Mouse (Mus musculus) MEL (cell line): ENCODE results near the gene Wars2. TPM values are rescaled to one million over a fixed set of nuclear protein-coding genes. Genes with fewer than 3 reads are reported as not detected.

Source experiments
- DNase-seq: peaks from one replicate; pipeline ENCODE4 v3.0.0; 2011; ENCODE audit warnings: low read depth, low spot score
- H3K27ac ChIP-seq: 2 replicates; pipeline ENCODE4 v1.5.1; 2012; ENCODE audit warnings: low read depth, mild to moderate bottlenecking, control low read depth, low read length, moderate library complexity; ENCODE audit not compliant: control insufficient read depth
- H3K27me3 ChIP-seq, 2 experiments: fragments of 150-350 bp in 1 of 2; sonication (generic) in 1 of 2; 2 replicates each; pipeline ENCODE4 v1.6.1; 2012; ENCODE audit warnings: low read length in 2 of 2, mild to moderate bottlenecking in 2 of 2, improper control_type of control experiment in 1 of 2, moderate library complexity in 1 of 2; ENCODE audit not compliant: insufficient read depth in 2 of 2, control insufficient read depth in 1 of 2
- H3K36me3 ChIP-seq, 2 experiments: 2 replicates each; pipeline ENCODE4 v1.6.1; 2012 to 2014; ENCODE audit warnings: low read length in 2 of 2, improper control_type of control experiment in 1 of 2, inconsistent platforms in 1 of 2, mild to moderate bottlenecking in 1 of 2; ENCODE audit not compliant: insufficient read depth in 2 of 2, control insufficient read depth in 1 of 2
- H3K4me1 ChIP-seq, 2 experiments: fragments of 150-350 bp in 1 of 2; sonication (generic) in 1 of 2; 2 replicates each; pipeline ENCODE4 v1.6.1; 2012; ENCODE audit warnings: low read length in 2 of 2, improper control_type of control experiment in 1 of 2, mild to moderate bottlenecking in 1 of 2; ENCODE audit not compliant: insufficient read depth in 2 of 2, control insufficient read depth in 1 of 2
- H3K4me3 ChIP-seq, 2 experiments: fragments of 150-350 bp in 1 of 2; sonication (generic) in 1 of 2; 2 replicates each; pipeline ENCODE4 v1.5.1; 2012; ENCODE audit warnings: low read depth in 2 of 2, low read length in 2 of 2, mild to moderate bottlenecking in 2 of 2, moderate library complexity in 2 of 2, control low read depth in 1 of 2, improper control_type of control experiment in 1 of 2; ENCODE audit not compliant: control insufficient read depth in 1 of 2, insufficient read depth in 1 of 2
- H3K79me2 ChIP-seq: 2 replicates; pipeline ENCODE4 v1.6.1; 2012; ENCODE audit warnings: mild to moderate bottlenecking, low read length, moderate library complexity; ENCODE audit not compliant: control insufficient read depth, poor library complexity, insufficient read depth
- H3K9ac ChIP-seq: 2 replicates; pipeline ENCODE4 v1.6.1; 2012; ENCODE audit warnings: low read depth, mild to moderate bottlenecking, control low read depth, low read length, moderate library complexity; ENCODE audit not compliant: control insufficient read depth, poor library complexity, severe bottlenecking
- H3K9me3 ChIP-seq: fragments of 150-350 bp; sonication (generic); replicated peaks from 2 replicates; pipeline ENCODE4 v1.6.1; 2012; ENCODE audit warnings: mild to moderate bottlenecking, low read length, improper control_type of control experiment, moderate library complexity; ENCODE audit not compliant: insufficient read depth
- CHD1 ChIP-seq: IDR thresholded peaks from 2 replicates; pipeline ENCODE4 v1.6.1; 2012; ENCODE audit warnings: low read depth, mild to moderate bottlenecking, inconsistent platforms, low read length, improper control_type of control experiment
- CTCF ChIP-seq, 3 experiments: IDR thresholded peaks in 2 of 3; conservative IDR thresholded peaks in 1 of 3; 2 replicates each; pipeline ENCODE4 v1.5.1; 2011 to 2012; ENCODE audit warnings: low read length in 3 of 3, low read depth in 2 of 3, mild to moderate bottlenecking in 2 of 3, improper control_type of control experiment in 1 of 3, inconsistent platforms in 1 of 3, mixed read lengths in 1 of 3, moderate library complexity in 1 of 3; ENCODE audit not compliant: control insufficient read depth in 1 of 3, insufficient read depth in 1 of 3, poor library complexity in 1 of 3, severe bottlenecking in 1 of 3
- E2F4 ChIP-seq: IDR thresholded peaks from 2 replicates; pipeline ENCODE4 v1.6.1; 2011; ENCODE audit warnings: low read depth, low read length, improper control_type of control experiment, borderline replicate concordance
- ELF1 ChIP-seq: IDR thresholded peaks from 2 replicates; pipeline ENCODE4 v1.6.1; 2014; ENCODE audit warnings: low read depth, mild to moderate bottlenecking, inconsistent platforms, low read length, improper control_type of control experiment, moderate library complexity
- EP300 ChIP-seq, 2 experiments: IDR thresholded peaks; 2 replicates each; pipeline ENCODE4 v1.6.1; 2011; ENCODE audit warnings: improper control_type of control experiment in 2 of 2, low read length in 2 of 2, low read depth in 1 of 2, mild to moderate bottlenecking in 1 of 2
- GATA1 ChIP-seq: IDR thresholded peaks from 2 replicates; pipeline ENCODE4 v1.6.1; 2011; ENCODE audit warnings: low read depth, low read length, improper control_type of control experiment
- HCFC1 ChIP-seq: IDR thresholded peaks from 2 replicates; pipeline ENCODE4 v1.6.1; 2012; ENCODE audit warnings: low read depth, mild to moderate bottlenecking, inconsistent platforms, low read length, improper control_type of control experiment, moderate library complexity
- JUND ChIP-seq: IDR thresholded peaks from 2 replicates; pipeline ENCODE4 v1.6.1; 2011; ENCODE audit warnings: low read depth, mild to moderate bottlenecking, improper control_type of control experiment, low read length
- KAT2A ChIP-seq: conservative IDR thresholded peaks from 2 replicates; pipeline ENCODE4 v1.6.1; 2012; ENCODE audit warnings: low read depth, low read length, improper control_type of control experiment, inconsistent platforms
- MAFK ChIP-seq: IDR thresholded peaks from 2 replicates; pipeline ENCODE4 v1.6.1; 2011; ENCODE audit warnings: low read depth, mild to moderate bottlenecking, low read length, improper control_type of control experiment, borderline replicate concordance
- MAX ChIP-seq: IDR thresholded peaks from 2 replicates; pipeline ENCODE4 v1.6.1; 2011; ENCODE audit warnings: low read length, improper control_type of control experiment
- MAZ ChIP-seq: IDR thresholded peaks from 2 replicates; pipeline ENCODE4 v1.6.1; 2012; ENCODE audit warnings: low read depth, mild to moderate bottlenecking, inconsistent platforms, low read length, improper control_type of control experiment
- MEF2A ChIP-seq: IDR thresholded peaks from 2 replicates; pipeline ENCODE4 v1.6.1; 2014; ENCODE audit warnings: low read depth, mild to moderate bottlenecking, inconsistent platforms, low read length, improper control_type of control experiment; ENCODE audit not compliant: poor library complexity, insufficient replicate concordance, severe bottlenecking; ENCODE audit errors: extremely low read depth
- MXI1 ChIP-seq: IDR thresholded peaks from 2 replicates; pipeline ENCODE4 v1.6.1; 2011; ENCODE audit warnings: mild to moderate bottlenecking, low read depth, low read length, improper control_type of control experiment
- MYB ChIP-seq: IDR thresholded peaks from 2 replicates; pipeline ENCODE4 v1.6.1; 2011; ENCODE audit warnings: mild to moderate bottlenecking, low read depth, low read length, improper control_type of control experiment
- MYC ChIP-seq: IDR thresholded peaks from 2 replicates; pipeline ENCODE4 v1.6.1; 2011; ENCODE audit warnings: low read depth, mild to moderate bottlenecking, low read length, improper control_type of control experiment, moderate library complexity
- NRF1 ChIP-seq: IDR thresholded peaks from 2 replicates; pipeline ENCODE4 v1.6.1; 2014; ENCODE audit warnings: low read depth, mild to moderate bottlenecking, inconsistent platforms, low read length, improper control_type of control experiment, moderate library complexity; ENCODE audit not compliant: poor library complexity, insufficient read depth, severe bottlenecking
- POLR2A ChIP-seq, 2 experiments: IDR thresholded peaks; 2 replicates each; pipeline ENCODE4 v1.6.1; 2011 to 2012; ENCODE audit warnings: low read length in 2 of 2, mild to moderate bottlenecking in 2 of 2, control low read depth in 1 of 2, improper control_type of control experiment in 1 of 2, low read depth in 1 of 2, moderate library complexity in 1 of 2; ENCODE audit not compliant: control insufficient read depth in 1 of 2, insufficient read depth in 1 of 2, poor library complexity in 1 of 2
- POLR2AphosphoS2 ChIP-seq: IDR thresholded peaks from 2 replicates; pipeline ENCODE4 v1.6.1; 2011; ENCODE audit warnings: low read length, improper control_type of control experiment
- POLR2AphosphoS5 ChIP-seq: IDR thresholded peaks from 2 replicates; pipeline ENCODE4 v1.6.1; 2012; ENCODE audit warnings: low read depth, borderline replicate concordance, mild to moderate bottlenecking, inconsistent platforms, low read length, moderate library complexity, mixed read lengths
- RAD21 ChIP-seq: IDR thresholded peaks from 2 replicates; pipeline ENCODE4 v1.6.1; 2011; ENCODE audit warnings: mild to moderate bottlenecking, low read depth, low read length, improper control_type of control experiment
- RCOR1 ChIP-seq: IDR thresholded peaks from 2 replicates; pipeline ENCODE4 v1.6.1; 2012; ENCODE audit warnings: low read depth, mild to moderate bottlenecking, inconsistent platforms, low read length, improper control_type of control experiment
- SMC3 ChIP-seq: IDR thresholded peaks from 2 replicates; pipeline ENCODE4 v1.6.1; 2011; ENCODE audit warnings: low read depth, low read length, improper control_type of control experiment
- TCF12 ChIP-seq: IDR thresholded peaks from 2 replicates; pipeline ENCODE4 v1.6.1; 2014; ENCODE audit warnings: low read depth, mild to moderate bottlenecking, inconsistent platforms, low read length, improper control_type of control experiment, moderate library complexity
- UBTF ChIP-seq: IDR thresholded peaks from 2 replicates; pipeline ENCODE4 v1.6.1; 2012; ENCODE audit warnings: low read depth, mild to moderate bottlenecking, inconsistent platforms, low read length, improper control_type of control experiment, moderate library complexity, borderline replicate concordance; ENCODE audit not compliant: insufficient read depth
- USF1 ChIP-seq: IDR thresholded peaks from 2 replicates; pipeline ENCODE4 v1.6.1; 2014; ENCODE audit warnings: low read depth, mild to moderate bottlenecking, inconsistent platforms, low read length, improper control_type of control experiment, moderate library complexity
- USF2 ChIP-seq, 2 experiments: IDR thresholded peaks; 2 replicates each; pipeline ENCODE4 v1.6.1; 2011 to 2012; ENCODE audit warnings: improper control_type of control experiment in 2 of 2, low read length in 2 of 2, borderline replicate concordance in 1 of 2, inconsistent platforms in 1 of 2, low read depth in 1 of 2, mild to moderate bottlenecking in 1 of 2; ENCODE audit not compliant: insufficient read depth in 1 of 2
- ZC3H11A ChIP-seq: IDR thresholded peaks from 2 replicates; pipeline ENCODE4 v1.6.1; 2012; ENCODE audit warnings: low read depth, mild to moderate bottlenecking, inconsistent platforms, low read length, improper control_type of control experiment
- ZKSCAN1 ChIP-seq: IDR thresholded peaks from 2 replicates; pipeline ENCODE4 v1.6.1; 2012; ENCODE audit warnings: low read depth, mild to moderate bottlenecking, inconsistent platforms, low read length, improper control_type of control experiment, moderate library complexity
- ZMIZ1 ChIP-seq: IDR thresholded peaks from 2 replicates; pipeline ENCODE4 v1.6.1; 2012; ENCODE audit warnings: low read depth, mild to moderate bottlenecking, inconsistent platforms, low read length, improper control_type of control experiment, moderate library complexity
- ZNF384 ChIP-seq: IDR thresholded peaks from 2 replicates; pipeline ENCODE4 v1.6.1; 2012; ENCODE audit warnings: low read depth, mild to moderate bottlenecking, inconsistent platforms, low read length, improper control_type of control experiment
- polyA plus RNA-seq, 2 experiments: library from polyadenylated mRNA; stranded (reverse) in 1 of 2; unstranded in 1 of 2; fragments of >175 nt in 1 of 2; fragments of >200 nt in 1 of 2; gene quantifications; 2 replicates each; pipeline versions ENCODE4 v1.2.1 to v1.2.4; 2012; ENCODE audit warnings: low replicate concordance in 2 of 2, low read depth in 1 of 2; ENCODE audit not compliant: insufficient read length in 2 of 2, insufficient read depth in 1 of 2, missing spikeins in 1 of 2
- total RNA-seq: library from RNA; depleted of rRNA; stranded (reverse); fragments of 300-350 nt; gene quantifications from 2 replicates; pipeline ENCODE4 v1.2.3, GENCODE M21; 2012

Wars2 gene
- total and polyA plus RNA-seq, 3 experiments = 8.8 to 11.4 TPM; not detected in 1

DNA sequence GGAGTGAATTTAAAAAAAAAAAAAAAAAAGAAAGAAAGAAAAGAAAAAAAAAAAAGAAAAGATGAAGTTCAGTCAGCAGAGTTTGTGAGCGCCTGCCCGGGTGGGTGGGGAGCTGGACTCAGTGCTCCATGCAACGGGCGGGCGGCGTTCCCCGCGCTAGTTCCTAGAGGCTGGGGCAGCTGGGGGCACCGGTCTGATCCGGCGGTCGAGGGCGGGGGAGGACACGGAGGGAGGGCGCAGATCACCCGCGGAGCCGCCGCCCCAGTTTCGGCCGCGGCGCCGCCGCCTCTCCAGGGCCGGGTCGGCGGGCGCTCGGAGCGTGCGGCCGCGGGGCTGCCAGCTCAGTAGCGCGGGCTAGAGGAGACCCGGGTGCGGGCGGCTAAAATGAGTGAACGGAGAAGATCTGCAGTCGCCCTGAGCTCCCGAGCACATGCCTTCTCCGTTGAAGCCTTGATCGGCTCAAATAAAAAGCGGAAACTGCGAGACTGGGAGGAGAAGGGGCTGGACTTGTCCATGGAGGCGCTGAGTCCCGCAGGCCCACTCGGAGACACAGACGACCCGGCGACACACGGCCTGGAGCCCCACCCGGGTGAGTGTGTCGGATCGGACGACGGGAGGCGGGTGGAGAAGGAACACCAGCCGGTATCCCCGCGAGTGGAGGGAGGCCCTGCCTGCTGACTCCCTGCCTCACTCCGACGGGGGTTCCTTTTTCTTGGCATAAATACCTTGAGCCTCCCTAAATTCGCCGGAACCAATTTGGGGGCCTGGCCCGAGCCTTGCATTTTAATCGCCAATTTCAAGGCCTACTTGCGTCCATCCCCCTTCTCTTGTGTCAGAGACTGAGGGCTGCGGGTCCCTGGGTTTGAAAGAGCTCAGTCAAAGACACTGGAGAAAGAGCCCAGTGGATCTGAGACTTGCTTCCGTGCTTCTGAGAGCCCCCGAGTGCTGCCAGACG is 112.9 kb downstream of the Wars2 start (continued):
- TF ChIP-seq EP300 (IDR thresholded peaks at IDR 0.05; ENCODE audit: low read depth in 1 of 2, low read length in 2 of 2) = no peak

DNA sequence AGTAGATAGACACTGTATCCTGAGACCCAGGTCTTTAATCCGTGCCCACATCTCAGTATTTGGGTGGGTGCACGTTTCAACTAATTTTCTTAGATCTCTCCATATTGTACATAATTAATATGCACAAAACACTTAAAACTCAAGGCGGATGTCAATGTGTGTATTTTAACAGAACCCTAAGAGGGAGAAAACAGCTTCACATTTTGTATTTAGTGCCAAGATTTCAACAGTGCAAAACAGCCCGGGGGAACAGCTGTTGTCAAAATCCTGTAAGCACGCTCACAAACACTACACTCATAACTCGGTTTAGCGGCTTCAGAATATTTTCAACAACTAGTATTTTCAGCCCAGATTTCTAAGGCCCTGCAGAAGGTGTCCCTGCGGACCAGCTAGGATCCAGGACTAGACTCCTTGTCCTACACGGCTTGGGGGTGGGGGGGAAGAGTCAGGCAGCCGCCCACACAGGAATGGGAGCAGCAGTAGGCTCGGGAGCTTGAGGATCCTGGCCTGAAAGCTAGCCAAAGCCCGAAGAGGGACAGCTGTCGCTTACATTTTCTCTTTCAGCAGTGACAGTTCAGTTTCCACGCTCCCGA is 113.8 kb downstream of the Wars2 start:
- Histone ChIP-seq H3K9me3 (no peaks in the 10 kb centered on the region), H3K27ac (peak overlapping the region; percentile 81; the same call in 1 of the 2 replicates), H3K27me3 (no peaks in the 10 kb centered on the region), H3K4me3 (peak overlapping the region; percentile 87 to 99), H3K36me3 (peaks cover 0 to 3% of the 10 kb centered on the region in 2 experiments; a peak in 1 of 4 replicates), H3K79me2 (peaks cover 30% of the 10 kb centered on the region), H3K9ac (peak overlapping the region; percentile 99), H3K4me1 (peaks cover 0 to 7% of the 10 kb centered on the region in 2 experiments; a peak in 1 of 4 replicates)
- DNase-seq = peak; percentile 58
- TF ChIP-seq ZKSCAN1 (no peak), GATA1 (no peak), ELF1 (no peak), CTCF (IDR thresholded peaks at IDR 0.05 in 2 of 3, conservative IDR thresholded peaks at IDR 0.05 in 1 of 3; ENCODE audit: control insufficient read depth in 1 of 3, insufficient read depth in 1 of 3, low read depth in 2 of 3, low read length in 3 of 3, poor library complexity in 1 of 3, severe bottlenecking in 1 of 3) (no peak), E2F4 (no peak), JUND (no peak), SMC3 (no peak), MAFK (no peak), POLR2A (IDR thresholded peaks at IDR 0.05; ENCODE audit: control insufficient read depth in 1 of 2, insufficient read depth in 1 of 2, low read depth in 1 of 2, low read length in 2 of 2, poor library complexity in 1 of 2) (no peak), EP300 (IDR thresholded peaks at IDR 0.05; ENCODE audit: low read depth in 1 of 2, low read length in 2 of 2) (no peak), MXI1 (peak; percentile 81), TCF12 (no peak), ZNF384 (no peak), RCOR1 (no peak), NRF1 (no peak), ZMIZ1 (no peak), HCFC1 (no peak), ZC3H11A (no peak), KAT2A (no peak), MYC (no peak), MAX (0 out of 2 replicates have a peak, but pooled peaks have one; percentile 23), UBTF (no peak), MAZ (peak; percentile 62; the same call in 1 of the 2 replicates), RAD21 (no peak), USF1 (no peak), CHD1 (0 out of 2 replicates have a peak, but pooled peaks have one; percentile 88), POLR2AphosphoS5 (no peak), USF2 (IDR thresholded peaks at IDR 0.05; ENCODE audit: borderline replicate concordance in 1 of 2, insufficient read depth in 1 of 2, low read depth in 1 of 2, low read length in 2 of 2) (no peak), MEF2A (no peak), MYB (no peak), POLR2AphosphoS2 (no peak)
